Mouse (Mus musculus) MEL-GATA-1-ER (cell line): Measurements from ENCODE around the gene Mab21l1.
A peak's percentile ranks its signal among the peaks of the same experiment; 100 is the strongest.

Experiments
- DNase-seq: peaks from one replicate; pipeline ENCODE4 v3.0.0-alpha.2; 2012; ENCODE audit warnings: low read depth; ENCODE audit errors: extremely low read depth

Mab21l1 gene

DNA sequence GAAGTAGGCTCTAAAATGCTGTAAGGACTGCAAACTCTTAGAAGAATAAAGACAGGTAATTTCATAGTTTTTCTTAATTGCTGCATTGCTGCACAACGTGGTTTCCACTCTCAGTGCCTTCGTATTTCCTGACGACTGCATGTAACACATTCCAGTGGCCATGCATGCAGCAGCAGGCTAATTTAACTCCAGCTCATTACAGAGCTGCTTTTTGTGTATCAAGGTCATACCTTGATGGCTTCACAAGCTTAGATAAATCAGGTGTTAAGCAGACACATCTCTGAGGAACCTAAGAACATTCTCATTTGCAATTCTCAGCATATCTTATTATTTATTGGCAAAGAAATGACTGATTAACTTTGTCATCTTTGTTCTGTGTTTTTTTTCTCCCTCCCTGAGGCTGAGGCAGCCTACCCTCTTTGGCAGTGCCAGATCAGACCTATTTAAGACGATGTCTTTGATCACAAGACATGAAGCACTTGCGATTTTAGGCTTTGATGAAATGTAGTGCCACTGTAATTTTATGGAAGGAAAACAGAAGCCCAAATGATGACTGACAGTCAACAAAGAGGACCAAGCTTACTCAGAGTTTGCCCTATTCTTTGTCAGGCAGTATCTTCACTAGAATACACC is 32.8 kb downstream of the Mab21l1 start:
- no peak for DNase-seq

DNA sequence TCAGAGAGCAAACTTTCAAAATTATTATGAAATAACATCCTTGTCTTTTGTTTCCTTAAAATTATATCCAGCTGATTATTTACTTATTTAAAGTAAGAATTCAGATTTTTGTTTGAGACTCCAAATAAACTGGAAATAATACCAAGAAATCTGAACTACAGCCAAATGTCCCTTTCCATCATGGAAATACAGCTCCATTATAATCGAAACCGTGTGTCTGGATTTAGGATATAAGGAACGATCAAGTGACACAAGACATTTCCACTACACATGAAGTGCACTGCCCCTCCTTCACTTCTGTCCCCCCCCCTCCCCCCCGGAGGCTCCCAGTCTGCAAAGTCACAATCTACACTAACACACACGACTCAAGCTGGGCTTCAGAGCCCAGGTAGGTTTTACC is 33.8 kb downstream of the Mab21l1 start:
- no peak for DNase-seq

DNA sequence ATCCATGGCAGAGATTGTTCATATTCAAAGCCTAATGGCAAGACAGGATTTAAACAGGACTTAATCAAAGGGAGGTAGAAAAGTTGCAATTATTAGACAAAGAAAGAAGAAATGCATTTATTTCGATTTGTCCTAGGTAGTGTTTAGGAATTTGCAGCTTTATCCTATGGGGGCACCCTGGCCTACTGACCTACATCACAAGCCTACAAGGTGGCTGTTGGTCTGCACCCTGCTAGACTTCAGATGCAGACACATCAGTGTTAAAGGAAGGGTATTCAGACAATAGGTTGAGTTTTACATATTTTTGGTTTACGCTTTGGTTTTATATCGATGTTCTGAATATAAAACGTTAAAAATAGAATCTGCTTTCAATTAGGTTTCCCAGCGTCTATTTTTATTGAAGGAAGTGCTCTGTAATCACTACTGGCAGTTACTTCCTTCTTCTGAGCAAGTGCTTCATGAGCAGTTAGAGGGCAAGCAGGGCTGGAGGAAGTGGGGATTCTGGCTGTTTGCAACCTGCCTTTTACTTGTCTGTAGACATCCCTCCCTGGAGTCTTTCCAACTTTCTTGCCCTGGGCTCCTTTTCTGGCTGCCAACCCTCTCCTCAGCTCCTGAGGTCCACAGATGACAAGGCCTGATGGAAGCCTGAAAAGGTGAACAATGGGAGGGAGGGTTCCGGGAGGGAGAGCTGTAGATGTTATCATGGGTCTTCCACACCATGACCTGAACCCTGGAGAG is 34.5 kb downstream of the Mab21l1 start:
- DNase-seq = peak; percentile 74

DNA sequence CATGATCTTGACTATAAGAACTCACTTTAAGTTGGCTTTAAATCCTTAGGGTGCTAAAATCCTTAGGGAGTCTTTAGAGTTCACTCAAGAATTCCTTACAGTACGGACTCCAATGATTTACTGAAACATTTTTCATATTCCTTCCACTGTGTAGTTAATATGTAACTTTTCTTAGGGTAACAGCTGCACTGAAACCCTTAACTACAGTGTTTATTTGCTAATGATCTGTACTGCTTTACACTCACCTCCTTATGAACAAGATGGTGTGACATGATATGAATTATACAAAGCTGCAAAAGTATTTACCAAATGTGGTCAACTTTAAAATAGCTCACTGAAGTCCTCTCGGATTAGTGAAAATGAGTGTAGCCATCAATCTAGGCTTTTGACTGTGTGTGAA is 35.8 kb downstream of the Mab21l1 start:
- DNase-seq = no peak

DNA sequence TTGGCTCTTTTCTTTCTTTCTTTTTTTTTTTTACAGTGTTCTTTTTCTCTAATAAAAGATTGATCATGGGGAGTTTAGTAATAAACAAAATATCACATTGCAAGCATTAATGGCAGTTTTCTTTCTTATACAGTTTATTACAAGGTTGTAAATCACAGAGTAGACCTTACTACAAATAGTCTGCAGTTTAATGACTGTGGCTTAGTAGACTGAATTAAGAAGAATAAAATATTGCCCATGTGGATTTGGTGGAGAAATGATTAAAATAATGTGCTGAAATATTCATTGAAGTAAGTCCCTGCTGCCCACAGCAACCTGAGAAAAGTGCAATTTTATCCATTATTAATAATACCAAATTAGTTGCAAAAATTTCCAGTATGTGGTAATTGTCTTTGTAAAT is 37.3 kb downstream of the Mab21l1 start:
- no peak for DNase-seq

DNA sequence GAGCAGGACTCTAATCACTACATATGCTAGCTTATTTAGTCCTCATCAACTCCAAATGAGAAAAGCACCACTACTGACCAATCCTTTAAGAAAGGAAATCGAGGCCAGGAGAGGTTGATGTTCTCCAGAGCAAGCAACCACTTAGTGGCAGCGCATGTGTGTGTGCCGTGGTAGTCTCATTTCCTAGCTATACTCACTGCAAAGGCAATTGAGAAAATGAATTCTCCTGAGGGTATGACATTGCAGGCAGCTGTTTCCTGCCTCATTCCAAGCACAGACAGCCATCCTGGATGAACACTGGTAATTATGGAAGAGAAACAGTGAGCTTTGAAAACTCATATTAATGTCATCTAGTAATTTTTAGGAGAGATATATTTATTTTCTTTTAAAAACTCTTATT is 42.6 kb downstream of the Mab21l1 start:
- no peak for DNase-seq

DNA sequence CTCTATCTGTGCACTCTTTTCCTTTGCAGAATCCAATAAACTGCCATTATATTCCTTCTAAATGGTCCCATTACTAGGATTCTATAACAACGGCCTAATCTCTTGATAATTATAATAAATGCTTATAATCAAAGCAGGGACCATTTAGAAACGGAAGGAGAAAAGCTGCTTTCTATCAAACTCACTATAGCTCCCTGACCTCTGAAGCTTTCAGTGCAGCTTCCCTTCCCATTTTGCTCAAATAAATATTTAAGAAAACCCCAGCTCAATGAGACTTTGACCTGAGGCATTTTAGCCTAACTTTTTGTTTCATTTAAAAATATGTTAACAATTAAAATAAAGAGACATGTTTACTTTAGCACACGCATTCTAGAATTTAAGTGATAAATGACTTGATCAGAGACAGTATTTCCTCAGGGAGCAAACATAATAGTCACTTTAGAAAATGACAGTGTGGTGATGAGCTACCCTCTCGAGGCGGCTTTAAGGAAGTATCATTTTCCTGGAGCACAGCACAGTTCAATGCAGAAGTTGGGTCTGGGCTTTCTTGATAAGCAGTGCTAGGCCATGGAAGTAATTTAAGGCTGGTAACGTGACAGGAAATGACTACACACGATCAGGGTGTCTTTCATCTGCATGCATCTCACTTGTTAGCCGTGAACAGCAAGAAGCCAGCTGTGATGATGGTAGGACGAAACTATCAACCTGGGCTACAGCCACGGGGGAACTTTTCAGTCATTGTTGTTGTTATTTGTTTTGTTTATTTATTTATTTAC is 46.4 kb downstream of the Mab21l1 start:
- DNase-seq = peak; percentile 97

DNA sequence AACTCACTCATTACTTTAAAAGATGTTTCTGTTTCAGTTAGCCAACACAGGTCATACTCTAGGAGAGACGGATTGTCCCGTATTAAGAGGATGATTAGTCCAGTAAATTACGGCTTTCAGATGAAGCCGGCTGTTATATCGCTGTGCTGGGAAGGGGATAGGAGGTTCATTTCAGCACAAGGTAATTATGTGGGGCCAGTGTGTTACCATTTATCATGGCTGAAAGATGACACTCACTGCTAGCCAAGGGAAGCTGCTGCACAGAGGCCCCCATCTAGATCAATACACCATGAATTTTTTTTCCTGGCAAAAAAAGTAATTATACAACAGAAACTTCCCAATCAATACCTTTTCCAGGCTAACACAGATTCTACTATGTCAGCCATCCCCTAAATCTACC is 47.9 kb downstream of the Mab21l1 start:
- DNase-seq = no peak
